Mouse (Mus musculus) forebrain, embryonic 10.5 days (tissue): Measurements from ENCODE around the gene Iqcf3. TPM values are rescaled to one million over a fixed set of nuclear protein-coding genes. Genes with fewer than 3 reads are reported as not detected.

Experiments
- DNase-seq: peaks from one replicate; pipeline ENCODE4 v3.0.0-alpha.2; 2017; ENCODE audit warnings: low spot score; ENCODE audit errors: extremely low spot score
- H3K27ac ChIP-seq: fragments of 300-500 bp; sonication (generic); 2 replicates; pipeline ENCODE4 v1.5.1; 2016; ENCODE audit warnings: mild to moderate bottlenecking
- H3K27me3 ChIP-seq: fragments of 300-500 bp; sonication (generic); 2 replicates; pipeline ENCODE4 v1.6.1; 2016; ENCODE audit warnings: mild to moderate bottlenecking; ENCODE audit not compliant: poor library complexity, severe bottlenecking
- H3K36me3 ChIP-seq: fragments of 300-500 bp; sonication (generic); replicated peaks from 2 replicates; pipeline ENCODE4 v1.6.1; 2016; ENCODE audit warnings: mild to moderate bottlenecking, moderate library complexity
- H3K4me1 ChIP-seq: fragments of 300-500 bp; sonication (generic); 2 replicates; pipeline ENCODE4 v1.6.1; 2016
- H3K4me3 ChIP-seq: fragments of 300-500 bp; sonication (generic); 2 replicates; pipeline ENCODE4 v1.5.1; 2016; ENCODE audit warnings: mild to moderate bottlenecking, moderate library complexity
- H3K9me3 ChIP-seq: fragments of 300-500 bp; sonication (generic); 2 replicates; pipeline ENCODE4 v1.6.1; 2016; ENCODE audit warnings: mild to moderate bottlenecking, moderate library complexity
- WGBS: fragments of 180-500 bp; shearing (Covaris S2); methylation state at CpG from one replicate; pipeline ENCODE4 v1.1.7; 2016; 5-methylcytosine and 5-hydroxymethylcytosine counted together
- polyA plus RNA-seq: library from polyadenylated mRNA; unstranded; fragments of >200 nt; fragmentation: Nextera tagmentation; extraction: Ambion mirVana; gene quantifications from 2 replicates; pipeline ENCODE4 v1.2.1, GENCODE M21; 2016

The Iqcf3 gene
- polyA plus RNA-seq, 1 experiment from 2014 or later, result not detected

DNA sequence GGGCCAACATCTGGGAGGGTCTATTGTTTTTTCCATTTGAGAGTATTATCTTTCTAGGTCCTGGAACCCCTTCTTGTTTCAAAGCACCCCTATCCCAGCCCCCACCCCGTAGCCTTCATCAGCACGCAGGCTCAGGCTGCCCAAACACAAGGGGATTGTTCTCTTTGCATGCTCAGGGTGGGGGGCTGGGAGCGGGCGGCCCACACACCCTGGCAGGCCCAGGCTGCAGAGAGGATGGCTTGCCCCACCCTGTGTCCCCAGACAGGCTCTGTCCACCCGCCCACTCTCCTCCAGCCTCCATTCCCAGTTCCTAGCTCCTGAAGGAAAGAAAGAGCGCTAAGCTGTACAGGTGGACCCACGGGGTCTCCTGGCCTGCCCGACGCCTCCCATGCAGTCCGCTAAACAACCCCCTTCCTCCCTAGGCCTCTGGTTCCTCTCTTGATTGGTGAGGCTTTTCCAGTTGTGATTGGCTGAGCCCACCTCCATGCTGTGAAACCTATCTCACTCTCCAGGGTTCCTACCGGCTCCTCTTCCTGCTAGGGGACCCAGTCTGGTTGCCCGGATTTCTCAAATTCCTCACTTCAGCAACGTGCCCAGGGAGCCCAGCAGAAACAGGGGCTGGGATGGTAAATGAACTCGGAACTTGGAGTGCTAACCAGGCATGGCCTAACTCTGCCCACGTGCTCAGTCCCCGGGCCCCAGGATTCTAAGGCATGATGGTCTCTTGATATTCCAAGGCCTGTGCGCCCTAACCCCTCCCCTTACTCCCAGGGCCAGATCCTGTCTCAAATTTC, 106.3 kb downstream of the Iqcf3 start:
- H3K27ac ChIP-seq, result peak overlapping the region; percentile 98
- H3K4me3 ChIP-seq, result peak overlapping the region; percentile 93
- H3K27me3 ChIP-seq, result peaks cover 2% of the 10 kb centered on the region; the same call in 1 of the 2 replicates
- DNase-seq, result peak; percentile 78
- peaks cover 41% of the 10 kb centered on the region for H3K36me3 ChIP-seq
- peaks cover 95% of the 10 kb centered on the region for H3K4me1 ChIP-seq
- no peaks in the 10 kb centered on the region for H3K9me3 ChIP-seq
- WGBS, result 1% methylated on average over 17 of the region's 17 CpGs

DNA sequence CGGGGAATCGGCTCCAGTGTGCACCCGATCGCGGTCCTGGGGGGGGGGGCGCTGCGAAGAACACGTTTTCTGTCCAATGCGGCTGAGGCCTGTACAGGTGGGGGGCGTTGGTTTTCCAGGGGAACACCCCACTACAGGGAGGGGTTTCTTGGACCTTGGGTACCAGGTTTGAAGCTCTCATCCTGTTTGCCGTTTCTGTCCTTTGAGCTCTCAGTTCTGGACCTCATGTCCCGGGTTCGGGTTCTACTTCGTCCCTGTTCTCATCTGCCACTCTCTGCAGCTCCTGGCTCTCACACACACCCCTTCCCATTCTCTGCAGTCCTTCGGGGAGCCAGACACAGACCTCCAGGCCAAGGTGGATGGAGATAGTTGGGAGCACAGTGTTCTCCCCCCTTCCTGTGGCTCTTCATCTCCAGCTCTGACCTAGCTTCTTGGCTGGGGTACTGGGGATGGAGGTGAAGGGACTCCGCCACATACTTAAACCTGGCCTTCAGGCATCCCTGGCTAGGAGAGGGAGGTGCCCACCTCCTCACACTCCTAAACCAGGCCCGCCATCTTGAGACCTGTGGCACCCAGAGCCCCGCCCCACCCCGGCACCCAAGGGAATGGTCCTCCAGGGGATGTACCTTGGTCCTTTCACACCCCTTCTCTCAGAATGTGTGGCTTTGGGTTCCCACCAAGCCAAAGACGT, 107.2 kb downstream of the Iqcf3 start:
- Histone ChIP-seq H3K9me3 (no peaks in the 10 kb centered on the region), H3K36me3 (peaks cover 33% of the 10 kb centered on the region), H3K4me3 (peak overlapping the region; percentile 93), H3K27ac (peak overlapping the region; percentile 98), H3K4me1 (peaks cover 94% of the 10 kb centered on the region), H3K27me3 (peaks cover 10% of the 10 kb centered on the region; the same call in 1 of the 2 replicates)
- under 1% methylated on average over 17 of the region's 20 CpGs for WGBS
- DNase-seq, result no peak

DNA sequence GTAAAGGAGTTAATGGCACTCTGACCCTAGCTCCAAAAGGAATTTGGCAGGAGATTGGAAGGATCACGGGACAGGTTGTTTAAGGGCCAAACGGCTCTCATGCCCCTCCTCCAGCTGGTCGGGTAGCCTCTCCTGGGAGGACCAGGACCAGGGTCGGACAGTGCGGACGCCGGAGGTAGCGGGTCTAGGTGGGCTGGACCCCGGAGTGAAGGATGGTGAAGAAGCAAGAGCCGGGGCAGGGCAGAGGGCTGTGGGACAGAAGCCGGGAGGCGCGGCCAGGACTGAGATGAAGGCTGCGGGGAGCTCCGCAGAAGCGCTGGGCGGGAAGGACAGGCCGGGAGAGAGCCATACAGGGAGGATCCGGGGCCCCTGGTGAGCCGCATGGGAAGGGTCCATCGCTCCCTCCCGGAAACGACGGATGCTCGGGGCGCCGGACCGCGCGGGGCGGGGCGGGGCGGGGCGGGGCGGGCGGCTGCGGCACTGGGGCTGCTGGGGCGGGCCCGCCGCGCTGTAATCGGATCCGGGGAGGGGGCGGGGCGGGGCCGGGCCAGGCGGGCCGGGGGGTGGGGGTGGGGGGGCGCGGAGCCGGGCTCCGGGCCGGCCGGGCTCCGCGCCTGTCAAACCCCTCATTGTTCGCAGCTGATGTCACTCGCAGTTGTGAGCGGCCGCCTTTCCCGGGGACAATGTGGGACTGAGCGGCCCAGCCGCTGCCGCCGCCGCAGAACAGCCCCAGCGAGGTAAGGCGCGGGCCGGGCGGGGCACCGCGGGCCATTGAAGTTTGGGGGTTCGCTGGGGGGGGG, 108.0 kb downstream of the Iqcf3 start, which contains the start of gene Pcbp4:
Gene Pcbp4 (plus strand): TSS at position 21 of the 800 bp plus-strand sequence.
- peaks cover 94% of the 10 kb centered on the region for H3K4me1 ChIP-seq
- H3K4me3 ChIP-seq, result peak within 1 kb of the TSS; percentile 93
- H3K36me3 ChIP-seq, result peaks cover 25% of the 10 kb centered on the region
- WGBS, result under 1% methylated on average over 63 of the region's 74 CpGs
- H3K27me3 ChIP-seq, result peaks cover 10% of the 10 kb centered on the region; the same call in 1 of the 2 replicates
- DNase-seq, result peak; percentile 85
- H3K9me3 ChIP-seq, result no peaks in the 10 kb centered on the region
- H3K27ac ChIP-seq, result peak within 1 kb of the TSS; percentile 98

Other genes with a start within 250 kb of the Iqcf3 start
- 17.6 and 18.9 TPM in 2 replicates for gene Dusp7, start 193.0 kb downstream of the Iqcf3 start, polyA plus RNA-seq
- gene Rpl29, start 132.2 kb downstream of the Iqcf3 start, polyA plus RNA-seq, result 1,043 and 1,081 TPM in 2 replicates
- gene Acy1, start 123.3 kb downstream of the Iqcf3 start, polyA plus RNA-seq, result 45.6 and 51.3 TPM in 2 replicates
- gene Abhd14b, start 114.2 kb downstream of the Iqcf3 start, polyA plus RNA-seq, result 4.4 and 6.0 TPM in 2 replicates
- gene Abhd14a, start 114.0 kb downstream of the Iqcf3 start, polyA plus RNA-seq, result 40.7 and 42.8 TPM in 2 replicates
- 337 and 351 TPM in 2 replicates for gene Pcbp4, start 108.3 kb downstream of the Iqcf3 start, polyA plus RNA-seq
- gene Gpr62, start 95.7 kb downstream of the Iqcf3 start, polyA plus RNA-seq, result 0.10 and 0.27 TPM in 2 replicates
- 85.2 and 91.4 TPM in 2 replicates for gene Rrp9, start 85.7 kb downstream of the Iqcf3 start, polyA plus RNA-seq
- 2.1 and 2.6 TPM in 2 replicates for gene Parp3, start 84.7 kb downstream of the Iqcf3 start, polyA plus RNA-seq
- gene Iqcf1, start 61.7 kb downstream of the Iqcf3 start, polyA plus RNA-seq, result not detected in 2 replicates
- not detected in 2 replicates for gene Iqcf5, start 47.1 kb downstream of the Iqcf3 start, polyA plus RNA-seq
- gene Iqcf4, start 9.4 kb upstream of the Iqcf3 start, polyA plus RNA-seq, result not detected in 2 replicates
- gene Iqcf6, start 65.0 kb upstream of the Iqcf3 start, polyA plus RNA-seq, result not detected in 2 replicates
- gene Grm2, start 94.5 kb upstream of the Iqcf3 start, polyA plus RNA-seq, result 1.1 and 1.3 TPM in 2 replicates
- 25.6 and 26.5 TPM in 2 replicates for gene Tex264, start 124.3 kb upstream of the Iqcf3 start, polyA plus RNA-seq
- gene Rad54l2, start 227.6 kb upstream of the Iqcf3 start, polyA plus RNA-seq, result 9.2 and 9.8 TPM in 2 replicates